Mouse (Mus musculus): ENCODE measurements at regions not wholly inside any gene's neighbourhood (a gene's known extent, or its start where the extent isn't known, plus 50 kb on each side); places are given as distances from the start of the nearest gene placed in this dataset.

- H3K9ac ChIP-seq (ENCODE audit: low read length): no peak overlapping the region
- ATAC-seq (ENCODE audit: insufficient number of reproducible peaks, low FRiP score, low TSS enrichment, low read depth) (no peak), DNase-seq (ENCODE audit: low spot score) (no peak)
- WGBS: 36% methylated on average over 5 of the region's 5 CpGs
- H3K4me1 ChIP-seq (ENCODE audit: control insufficient read depth, insufficient read depth, low read length): peaks cover 2% of the 10 kb centered on the region; the same call in 1 of the 2 replicates
- H3K27ac ChIP-seq (replicated peaks; ENCODE audit: low read depth, low read length): no peak overlapping the region
- no peaks in the 10 kb centered on the region for H3K36me3 ChIP-seq (ENCODE audit: control insufficient read depth, insufficient read depth, low read length)
- H3K9me3 ChIP-seq (ENCODE audit: control insufficient read depth, low read length): no peaks in the 10 kb centered on the region
- H3K4me3 ChIP-seq (ENCODE audit: low read depth, low read length): no peak overlapping the region
- H3K27me3 ChIP-seq (ENCODE audit: control insufficient read depth, insufficient read depth, low read length): no peaks in the 10 kb centered on the region
- H3K4me2 ChIP-seq (ENCODE audit: low read depth, severe bottlenecking): no peak overlapping the region
These were observed 180.6 kb downstream of the 3110018I06Rik start for GRCm38 (mm10) chr12:107669046-107669445.

DNA sequence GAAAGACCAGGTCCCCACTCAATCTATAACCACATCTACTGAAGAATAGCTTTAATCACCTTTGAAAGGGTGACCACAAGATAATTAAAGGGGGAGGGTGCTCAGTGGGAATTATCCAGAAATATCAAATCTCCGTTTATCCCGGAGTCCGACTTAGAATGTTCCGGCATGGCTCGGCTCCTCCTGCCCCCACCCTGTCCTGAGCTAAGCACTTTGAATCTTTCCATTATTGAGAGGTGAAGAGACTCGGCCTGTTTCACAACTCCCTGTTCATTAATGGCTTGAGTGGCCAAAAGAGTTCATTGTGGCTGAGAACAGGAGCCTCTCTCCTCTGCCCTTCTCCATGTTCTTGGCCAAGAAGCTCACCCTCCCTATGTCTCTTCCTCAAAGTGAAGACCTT, 181.0 kb downstream of the 3110018I06Rik start:
- no peaks in the 10 kb centered on the region for H3K36me3 ChIP-seq (ENCODE audit: control insufficient read depth, insufficient read depth, low read length)
- ATAC-seq (ENCODE audit: insufficient number of reproducible peaks, low FRiP score, low TSS enrichment, low read depth) (no peak), DNase-seq (ENCODE audit: low spot score) (no peak)
- H3K27ac ChIP-seq (replicated peaks; ENCODE audit: low read depth, low read length): no peak overlapping the region
- peaks cover 2% of the 10 kb centered on the region; the same call in 1 of the 2 replicates for H3K4me1 ChIP-seq (ENCODE audit: control insufficient read depth, insufficient read depth, low read length)
- WGBS: 66% methylated on average over 6 of the region's 6 CpGs
- H3K27me3 ChIP-seq (ENCODE audit: control insufficient read depth, insufficient read depth, low read length): no peaks in the 10 kb centered on the region
- no peak overlapping the region for H3K4me3 ChIP-seq (ENCODE audit: low read depth, low read length)
- H3K4me2 ChIP-seq (ENCODE audit: low read depth, severe bottlenecking): no peak overlapping the region
- no peaks in the 10 kb centered on the region for H3K9me3 ChIP-seq (ENCODE audit: control insufficient read depth, low read length)
- no peak overlapping the region for H3K9ac ChIP-seq (ENCODE audit: low read length)

GRCm38 (mm10) chr12:107669910-107670309, 181.5 kb downstream of the 3110018I06Rik start:
- Histone ChIP-seq H3K36me3 (ENCODE audit: control insufficient read depth, insufficient read depth, low read length) (no peaks in the 10 kb centered on the region), H3K9ac (ENCODE audit: low read length) (no peak overlapping the region), H3K4me3 (ENCODE audit: low read depth, low read length) (no peak overlapping the region), H3K4me2 (ENCODE audit: low read depth, severe bottlenecking) (no peak overlapping the region), H3K27ac (replicated peaks; ENCODE audit: low read depth, low read length) (no peak overlapping the region), H3K9me3 (ENCODE audit: control insufficient read depth, low read length) (no peaks in the 10 kb centered on the region), H3K27me3 (ENCODE audit: control insufficient read depth, insufficient read depth, low read length) (no peaks in the 10 kb centered on the region), H3K4me1 (ENCODE audit: control insufficient read depth, insufficient read depth, low read length) (peaks cover 2% of the 10 kb centered on the region; the same call in 1 of the 2 replicates)
- ATAC-seq (ENCODE audit: insufficient number of reproducible peaks, low FRiP score, low TSS enrichment, low read depth): no peak
- DNase-seq (ENCODE audit: low spot score): no peak
- 75% methylated on average over 10 of the region's 10 CpGs for WGBS

GRCm38 (mm10) chr12:107677076-107677475, 188.6 kb downstream of the 3110018I06Rik start:
- no peaks in the 10 kb centered on the region for H3K4me1 ChIP-seq (ENCODE audit: control insufficient read depth, insufficient read depth, low read length)
- H3K9me3 ChIP-seq (ENCODE audit: control insufficient read depth, low read length): no peaks in the 10 kb centered on the region
- ATAC-seq (ENCODE audit: insufficient number of reproducible peaks, low FRiP score, low TSS enrichment, low read depth) (no peak), DNase-seq (ENCODE audit: low spot score) (no peak)
- no peaks in the 10 kb centered on the region for H3K36me3 ChIP-seq (ENCODE audit: control insufficient read depth, insufficient read depth, low read length)
- no peak overlapping the region for H3K9ac ChIP-seq (ENCODE audit: low read length)
- H3K4me2 ChIP-seq (ENCODE audit: low read depth, severe bottlenecking): no peak overlapping the region
- H3K4me3 ChIP-seq (ENCODE audit: low read depth, low read length): no peak overlapping the region
- 37% methylated on average over 7 of the region's 7 CpGs for WGBS
- H3K27ac ChIP-seq (replicated peaks; ENCODE audit: low read depth, low read length): no peak overlapping the region
- no peaks in the 10 kb centered on the region for H3K27me3 ChIP-seq (ENCODE audit: control insufficient read depth, insufficient read depth, low read length)

- no peaks in the 10 kb centered on the region for H3K27me3 ChIP-seq (ENCODE audit: control insufficient read depth, insufficient read depth, low read length)
- H3K4me1 ChIP-seq (ENCODE audit: control insufficient read depth, insufficient read depth, low read length): peaks cover 7% of the 10 kb centered on the region
- no peak overlapping the region for H3K4me2 ChIP-seq (ENCODE audit: low read depth, severe bottlenecking)
- no peak for DNase-seq (ENCODE audit: low spot score)
- 22% methylated on average over 2 of the region's 2 CpGs for WGBS
- H3K36me3 ChIP-seq (ENCODE audit: control insufficient read depth, insufficient read depth, low read length): no peaks in the 10 kb centered on the region
- no peak for ATAC-seq (ENCODE audit: insufficient number of reproducible peaks, low FRiP score, low TSS enrichment, low read depth)
- no peak overlapping the region for H3K4me3 ChIP-seq (ENCODE audit: low read depth, low read length)
- no peaks in the 10 kb centered on the region for H3K9me3 ChIP-seq (ENCODE audit: control insufficient read depth, low read length)
- no peak overlapping the region; the same call in 1 of the 2 replicates for H3K9ac ChIP-seq (ENCODE audit: low read length)
- no peak overlapping the region for H3K27ac ChIP-seq (replicated peaks; ENCODE audit: low read depth, low read length)
These were observed 199.0 kb downstream of the 3110018I06Rik start for GRCm38 (mm10) chr12:107687447-107687846.

GRCm38 (mm10) chr12:107689418-107689817, 201.0 kb downstream of the 3110018I06Rik start:
- H3K27ac ChIP-seq (replicated peaks; ENCODE audit: low read depth, low read length): no peak overlapping the region
- DNase-seq (ENCODE audit: low spot score) (no peak), ATAC-seq (ENCODE audit: insufficient number of reproducible peaks, low FRiP score, low TSS enrichment, low read depth) (no peak)

DNA sequence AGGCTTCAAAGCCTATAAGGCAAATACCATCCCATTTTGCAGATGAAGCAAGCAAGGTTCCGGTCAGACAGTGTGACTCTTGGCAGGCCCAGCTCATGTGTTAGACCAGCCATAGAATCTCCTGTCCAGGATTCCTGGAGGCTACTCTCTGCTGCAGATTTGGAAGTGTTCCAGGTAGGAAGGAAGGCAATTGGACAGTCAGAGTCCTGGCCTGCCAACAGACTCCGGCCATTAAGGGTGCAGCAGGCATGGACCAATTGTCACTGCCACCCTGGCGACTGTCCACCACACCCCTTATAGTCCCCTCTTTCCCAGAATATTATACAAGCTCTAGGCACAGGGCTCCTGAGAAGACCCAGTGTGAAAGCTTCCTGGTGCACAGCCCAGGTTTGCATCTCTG, 201.6 kb downstream of the 3110018I06Rik start:
- DNase-seq (ENCODE audit: low spot score): no peak
- Histone ChIP-seq H3K4me1 (ENCODE audit: control insufficient read depth, insufficient read depth, low read length) (peaks cover 7% of the 10 kb centered on the region), H3K9ac (ENCODE audit: low read length) (no peak overlapping the region), H3K27ac (replicated peaks; ENCODE audit: low read depth, low read length) (no peak overlapping the region), H3K27me3 (ENCODE audit: control insufficient read depth, insufficient read depth, low read length) (no peaks in the 10 kb centered on the region), H3K9me3 (ENCODE audit: control insufficient read depth, low read length) (no peaks in the 10 kb centered on the region), H3K36me3 (ENCODE audit: control insufficient read depth, insufficient read depth, low read length) (no peaks in the 10 kb centered on the region), H3K4me2 (ENCODE audit: low read depth, severe bottlenecking) (no peak overlapping the region), H3K4me3 (ENCODE audit: low read depth, low read length) (no peak overlapping the region)
- 94% methylated on average over 3 of the region's 3 CpGs for WGBS
- ATAC-seq (ENCODE audit: insufficient number of reproducible peaks, low FRiP score, low TSS enrichment, low read depth): no peak

More at GRCm38 (mm10) chr12:107689418-107689817, 201.0 kb downstream of the 3110018I06Rik start:
- H3K4me3 ChIP-seq (ENCODE audit: low read depth, low read length): no peak overlapping the region
- 68% methylated on average over 7 of the region's 7 CpGs for WGBS
- peaks cover 7% of the 10 kb centered on the region for H3K4me1 ChIP-seq (ENCODE audit: control insufficient read depth, insufficient read depth, low read length)
- no peak overlapping the region for H3K4me2 ChIP-seq (ENCODE audit: low read depth, severe bottlenecking)
- no peaks in the 10 kb centered on the region for H3K9me3 ChIP-seq (ENCODE audit: control insufficient read depth, low read length)
- H3K36me3 ChIP-seq (ENCODE audit: control insufficient read depth, insufficient read depth, low read length): no peaks in the 10 kb centered on the region
- no peaks in the 10 kb centered on the region for H3K27me3 ChIP-seq (ENCODE audit: control insufficient read depth, insufficient read depth, low read length)
- no peak overlapping the region for H3K9ac ChIP-seq (ENCODE audit: low read length)

DNA sequence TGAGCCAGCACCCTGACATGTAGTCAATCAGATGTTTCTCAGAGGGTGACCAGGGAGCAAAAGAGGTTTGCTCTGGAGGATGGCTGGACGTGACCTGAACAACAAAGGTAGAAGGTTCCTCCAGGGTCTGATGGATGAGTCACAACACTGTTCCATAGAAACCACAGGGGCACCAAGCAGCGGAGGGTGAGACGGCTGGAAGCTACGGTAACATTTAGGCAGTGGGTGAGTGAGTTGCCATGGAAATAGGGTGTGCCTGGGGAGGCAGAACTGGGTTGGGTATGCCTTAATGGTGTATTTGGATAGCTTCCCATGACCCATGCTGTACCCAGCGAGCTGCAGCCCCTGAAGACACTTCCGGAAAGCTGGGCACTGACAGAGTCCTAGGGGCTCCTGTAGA, 205.3 kb downstream of the 3110018I06Rik start:
- H3K4me2 ChIP-seq (ENCODE audit: low read depth, severe bottlenecking): no peak overlapping the region

DNA sequence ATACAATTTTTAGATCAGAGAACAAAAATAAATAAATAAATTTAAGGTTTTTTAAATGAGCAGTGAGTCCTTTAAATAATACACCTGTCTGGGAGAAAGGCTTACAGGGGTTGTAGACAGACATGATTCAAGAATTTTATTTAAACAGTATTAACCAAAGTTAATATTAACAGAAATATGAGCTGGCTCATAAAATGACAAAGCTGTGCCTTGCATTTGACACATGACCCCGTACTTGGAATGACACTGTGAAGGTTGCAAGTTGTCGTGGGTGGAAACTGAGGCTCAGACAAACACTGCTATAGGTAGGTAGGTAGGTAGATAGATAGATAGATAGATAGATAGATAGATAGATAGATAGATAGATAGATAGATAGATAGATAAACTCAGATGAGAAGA, 206.6 kb downstream of the 3110018I06Rik start:
- no peak for DNase-seq (ENCODE audit: low spot score)
- Histone ChIP-seq H3K4me2 (ENCODE audit: low read depth, severe bottlenecking) (no peak overlapping the region), H3K27me3 (ENCODE audit: control insufficient read depth, insufficient read depth, low read length) (no peaks in the 10 kb centered on the region), H3K9me3 (ENCODE audit: control insufficient read depth, low read length) (no peaks in the 10 kb centered on the region), H3K4me1 (ENCODE audit: control insufficient read depth, insufficient read depth, low read length) (no peaks in the 10 kb centered on the region), H3K9ac (ENCODE audit: low read length) (no peak overlapping the region), H3K36me3 (ENCODE audit: control insufficient read depth, insufficient read depth, low read length) (no peaks in the 10 kb centered on the region), H3K27ac (replicated peaks; ENCODE audit: low read depth, low read length) (no peak overlapping the region), H3K4me3 (ENCODE audit: low read depth, low read length) (no peak overlapping the region)
- WGBS: 85% methylated on average over 2 of the region's 2 CpGs
- no peak for ATAC-seq (ENCODE audit: insufficient number of reproducible peaks, low FRiP score, low TSS enrichment, low read depth)

More for the DNA sequence above, 205.3 kb downstream of the 3110018I06Rik start:
- 82% methylated on average over 6 of the region's 6 CpGs for WGBS
- DNase-seq (ENCODE audit: low spot score) (no peak), ATAC-seq (ENCODE audit: insufficient number of reproducible peaks, low FRiP score, low TSS enrichment, low read depth) (no peak)
- Histone ChIP-seq H3K36me3 (ENCODE audit: control insufficient read depth, insufficient read depth, low read length) (no peaks in the 10 kb centered on the region), H3K9ac (ENCODE audit: low read length) (no peak overlapping the region), H3K9me3 (ENCODE audit: control insufficient read depth, low read length) (no peaks in the 10 kb centered on the region), H3K27ac (replicated peaks; ENCODE audit: low read depth, low read length) (no peak overlapping the region), H3K4me1 (ENCODE audit: control insufficient read depth, insufficient read depth, low read length) (no peaks in the 10 kb centered on the region), H3K27me3 (ENCODE audit: control insufficient read depth, insufficient read depth, low read length) (no peaks in the 10 kb centered on the region), H3K4me3 (ENCODE audit: low read depth, low read length) (no peak overlapping the region)

Measured in limb, embryonic 11.5 days (tissue).